Mouse (Mus musculus) ovary, postnatal 10 days (tissue): ENCODE measurements at regions not wholly inside any gene's neighbourhood (a gene's known extent, or its start where the extent isn't known, plus 50 kb on each side); places are given as distances from the start of the nearest gene placed in this dataset.

ENCODE experiments used
- DNase-seq: peaks from one replicate; pipeline ENCODE4 v3.0.0; 2022; ENCODE audit warnings: low spot score

DNA sequence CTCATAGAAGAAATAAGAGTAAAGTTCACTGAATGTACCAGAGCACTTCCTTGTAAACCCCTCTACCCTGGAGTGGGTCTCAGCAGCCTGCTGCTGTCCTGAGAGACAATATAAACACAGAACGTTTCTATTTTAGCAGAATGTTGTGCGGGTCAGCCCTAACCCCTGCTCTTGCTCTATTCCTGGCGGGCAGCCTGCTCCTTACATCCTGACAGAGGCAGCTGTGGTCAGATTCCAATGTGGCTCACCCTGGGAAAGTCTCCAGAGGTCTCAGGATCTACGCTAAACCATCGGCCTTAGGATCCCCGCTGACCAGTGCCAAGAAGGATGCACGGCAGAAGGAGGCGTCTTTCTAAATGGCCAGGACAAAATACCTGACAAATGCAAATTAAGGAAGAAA is 84.8 kb upstream of the Mgmt start:
- DNase-seq, result no peak

GRCm38 (mm10) chr7:136813691-136814325 is 80.6 kb upstream of the Mgmt start:
- no peak for DNase-seq

- DNase-seq, result no peak
Observed at GRCm38 (mm10) chr7:136814751-136815150, 79.7 kb upstream of the Mgmt start.

GRCm38 (mm10) chr7:136820291-136820690 is 74.1 kb upstream of the Mgmt start:
- no peak for DNase-seq

DNA sequence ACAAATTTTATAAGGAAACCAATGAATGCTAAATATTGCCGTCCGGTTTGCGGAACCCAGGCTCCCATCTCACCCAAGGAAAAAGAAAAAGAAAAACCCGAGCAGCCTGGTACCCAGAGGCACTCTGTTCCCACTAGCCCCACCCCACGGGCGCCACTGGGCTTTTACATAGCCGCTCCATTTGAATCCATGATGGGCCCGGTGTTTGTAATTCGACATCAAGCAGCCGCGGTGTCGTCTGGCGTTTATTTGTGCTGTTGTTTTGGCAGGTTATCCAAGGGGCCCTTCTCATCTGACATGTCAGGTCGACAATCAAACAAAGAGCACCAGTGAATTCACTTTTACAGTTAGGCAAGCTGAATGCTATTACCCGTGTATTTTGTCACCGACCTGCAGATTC is 68.8 kb upstream of the Mgmt start:
- no peak for DNase-seq

DNA sequence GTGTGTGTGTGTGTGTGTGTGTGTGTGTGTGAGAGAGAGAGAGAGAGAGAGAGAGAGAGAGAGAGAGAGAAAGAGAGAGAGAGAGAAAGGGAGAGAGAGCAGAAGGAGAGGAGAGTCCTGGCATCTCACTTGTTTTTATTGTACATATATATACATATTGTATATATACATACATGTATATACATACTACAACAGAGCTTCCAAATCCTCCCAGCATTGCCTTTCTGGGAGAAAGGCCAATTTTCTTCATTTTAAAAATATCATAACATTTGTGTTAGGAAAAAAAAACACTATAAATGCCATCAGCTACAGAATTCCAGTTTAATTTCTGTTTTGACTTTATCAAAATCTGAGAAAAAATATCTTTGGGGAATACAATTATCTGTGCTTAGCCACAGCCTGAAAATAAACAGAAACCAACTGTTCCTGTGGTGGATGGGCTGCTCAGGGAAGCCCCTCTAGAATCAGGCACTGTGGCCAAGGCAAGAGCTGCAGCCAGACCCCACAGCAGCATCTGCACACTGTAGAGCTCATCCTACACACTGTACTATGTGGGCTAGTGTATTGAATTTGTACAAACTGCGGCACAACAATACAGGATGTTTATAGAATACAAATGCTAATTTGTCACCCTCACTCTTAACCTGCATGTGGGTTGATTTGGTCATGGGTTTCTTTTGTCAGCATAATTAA is 64.6 kb upstream of the Mgmt start:
- DNase-seq, result no peak

GRCm38 (mm10) chr7:136832419-136832818 is 62.0 kb upstream of the Mgmt start:
- DNase-seq, result no peak

DNA sequence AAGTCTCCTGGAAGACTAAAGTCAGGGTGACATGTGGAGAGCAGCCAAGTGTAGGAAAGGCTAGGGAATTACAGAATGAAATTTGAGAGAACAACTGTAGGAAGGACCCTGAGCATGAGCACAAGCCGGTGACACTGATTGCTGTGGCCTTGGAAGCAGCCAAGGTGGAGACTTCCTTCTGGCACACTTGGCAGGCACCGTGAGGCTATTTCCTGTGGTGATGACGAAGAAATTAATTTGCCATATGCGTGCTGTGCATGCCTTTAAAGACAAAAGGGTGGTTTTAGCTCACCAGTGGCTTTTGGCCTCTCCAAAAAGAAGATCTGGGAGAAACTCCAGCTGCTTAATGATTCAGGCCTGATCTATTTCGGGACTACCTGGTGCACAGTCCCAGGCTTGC is 55.4 kb upstream of the Mgmt start:
- DNase-seq, result no peak

DNA sequence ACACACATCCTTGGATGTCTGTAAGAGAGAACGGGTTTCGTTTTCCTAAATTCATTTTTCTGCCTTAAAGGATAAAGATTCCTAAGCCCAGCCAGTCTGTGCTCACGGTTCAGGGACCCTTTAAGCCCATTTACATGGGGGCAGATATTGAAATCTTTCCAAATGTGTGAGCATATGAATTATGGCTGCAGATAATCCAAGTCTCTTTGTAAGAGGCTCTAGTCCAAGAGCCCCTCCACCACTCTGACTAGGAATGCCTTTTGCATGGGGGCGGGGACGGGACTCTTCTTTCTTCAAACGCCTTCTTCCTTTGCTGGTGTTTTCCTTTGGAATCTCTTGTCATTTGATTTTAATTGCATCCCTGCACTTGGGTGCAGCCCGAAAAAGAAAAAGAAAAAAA is 54.2 kb upstream of the Mgmt start:
- DNase-seq, result no peak

GRCm38 (mm10) chr7:136842751-136843150 is 51.7 kb upstream of the Mgmt start:
- no peak for DNase-seq

GRCm38 (mm10) chr7:136844282-136844681 is 50.1 kb upstream of the Mgmt start:
- DNase-seq, result no peak
